Mouse (Mus musculus): ENCODE data around the gene Msi2. TPM values are rescaled to one million over a fixed set of nuclear protein-coding genes. Genes with fewer than 3 reads are reported as not detected.

Gene Msi2
- polyA plus RNA-seq, 1 experiment, result 36.4 TPM

DNA sequence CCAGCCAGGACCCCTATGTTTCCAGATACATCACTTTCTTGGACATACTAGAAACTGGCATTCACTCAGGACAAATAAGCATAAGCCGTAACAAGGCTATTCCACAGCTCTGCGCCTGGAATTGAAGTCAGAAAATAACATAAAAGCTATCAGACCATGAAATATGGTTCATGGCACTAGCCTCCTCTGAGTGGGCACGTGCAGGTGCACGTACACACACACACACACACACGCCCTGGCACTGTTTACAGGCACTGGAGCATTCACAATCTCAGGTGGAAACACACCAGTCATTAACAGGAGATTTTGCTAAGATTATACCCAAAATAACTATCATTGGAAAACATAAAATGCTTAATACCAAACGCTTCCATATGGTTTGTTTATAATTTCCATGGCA lies 81.4 kb downstream of the Msi2 start:
- no peak for DNase-seq (ENCODE audit: low read depth)

DNA sequence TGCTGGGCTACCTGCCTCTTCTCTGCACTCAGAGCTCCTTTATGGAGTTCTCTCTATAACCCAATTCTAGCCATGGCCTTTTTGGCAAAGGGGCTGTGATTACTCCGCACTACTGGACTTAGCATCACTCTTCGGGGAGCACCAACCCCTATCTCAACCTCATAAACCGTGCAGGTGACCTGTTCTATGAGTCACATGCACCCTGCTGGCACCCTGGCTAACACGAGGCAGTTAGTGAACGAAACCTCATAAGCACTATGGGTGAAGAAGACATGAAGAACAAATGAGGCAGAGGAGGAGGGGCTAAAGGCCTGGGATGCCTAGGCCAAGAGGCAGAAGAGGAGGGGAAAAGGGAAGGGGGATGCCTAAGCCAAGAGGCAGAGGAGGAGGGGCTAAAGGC lies 82.0 kb downstream of the Msi2 start:
- no peak for DNase-seq (ENCODE audit: low read depth)

DNA sequence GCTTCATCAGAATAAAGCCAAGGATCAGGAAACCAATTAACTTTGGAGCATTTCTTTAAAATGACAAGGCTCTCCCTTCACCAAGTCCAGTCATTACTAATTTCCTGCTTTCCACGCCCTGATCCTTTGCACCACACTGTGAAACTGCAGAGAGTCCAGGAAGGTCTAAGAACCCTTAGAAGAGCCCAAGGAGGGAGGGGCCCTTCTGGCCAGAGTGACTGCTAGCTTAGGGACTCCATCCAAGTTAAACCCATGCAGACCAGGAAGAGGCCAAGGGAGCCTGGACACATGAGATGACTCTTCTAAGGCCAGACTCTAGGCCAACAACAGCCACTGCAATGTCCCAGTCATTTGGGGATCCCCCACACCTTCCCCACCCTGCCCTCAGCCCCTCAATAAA lies 83.7 kb downstream of the Msi2 start:
- no peak for DNase-seq (ENCODE audit: low read depth)

DNA sequence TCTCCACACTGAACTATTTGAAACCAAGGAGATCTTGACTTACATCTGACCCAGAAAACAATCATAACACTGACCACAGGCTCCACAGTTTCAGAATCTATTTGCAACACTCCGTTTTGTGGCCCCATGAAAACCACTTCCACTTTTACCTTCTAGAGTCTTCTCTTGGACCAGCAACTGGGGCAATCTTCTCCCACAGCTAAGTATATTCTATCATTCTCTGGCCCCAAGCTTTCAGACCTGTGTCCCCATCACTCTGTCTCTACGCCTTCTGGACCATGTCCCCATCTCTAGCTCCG lies 86.4 kb downstream of the Msi2 start:
- no peak for DNase-seq (ENCODE audit: low read depth)

DNA sequence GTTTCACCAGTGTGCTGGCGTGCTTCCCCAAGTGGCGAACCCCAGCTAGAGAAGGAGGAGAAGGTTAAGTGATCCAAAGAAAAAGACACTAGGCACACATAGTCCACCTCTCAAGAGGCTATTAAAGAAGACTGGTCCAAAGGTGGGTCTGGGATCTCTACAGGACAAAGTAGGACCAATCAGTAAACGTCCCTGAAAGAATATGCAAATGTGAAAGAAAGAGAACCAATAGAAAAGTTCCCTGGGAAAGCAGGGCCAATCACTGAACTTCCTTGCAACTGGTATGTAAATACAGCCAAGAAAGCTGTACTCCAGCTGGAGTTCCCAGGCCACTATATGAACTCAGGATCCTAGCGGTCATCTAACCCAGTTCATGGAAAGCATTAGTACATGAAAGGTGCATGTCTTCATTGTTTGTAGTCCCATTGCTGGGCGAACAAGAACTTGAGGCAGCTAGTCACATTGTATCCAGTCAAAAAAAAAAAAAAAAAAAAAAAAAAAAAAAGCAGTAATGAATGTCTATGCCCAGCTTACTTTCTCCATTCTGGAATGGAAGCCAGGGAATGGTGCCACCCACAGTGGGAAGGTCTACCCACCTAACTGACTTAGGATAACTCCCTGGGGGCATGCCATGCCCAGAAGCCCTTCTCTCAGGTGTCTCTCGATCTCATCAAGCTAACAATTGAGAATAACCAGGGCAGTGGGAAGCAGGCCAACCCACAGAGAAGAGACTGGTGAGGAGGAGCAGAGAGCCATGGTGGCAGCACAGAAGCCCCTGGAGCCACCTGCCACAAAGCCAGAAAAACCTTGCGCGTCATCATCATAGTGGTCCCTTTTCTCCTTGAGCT lies 87.0 kb downstream of the Msi2 start:
- DNase-seq (ENCODE audit: low read depth), result no peak

DNA sequence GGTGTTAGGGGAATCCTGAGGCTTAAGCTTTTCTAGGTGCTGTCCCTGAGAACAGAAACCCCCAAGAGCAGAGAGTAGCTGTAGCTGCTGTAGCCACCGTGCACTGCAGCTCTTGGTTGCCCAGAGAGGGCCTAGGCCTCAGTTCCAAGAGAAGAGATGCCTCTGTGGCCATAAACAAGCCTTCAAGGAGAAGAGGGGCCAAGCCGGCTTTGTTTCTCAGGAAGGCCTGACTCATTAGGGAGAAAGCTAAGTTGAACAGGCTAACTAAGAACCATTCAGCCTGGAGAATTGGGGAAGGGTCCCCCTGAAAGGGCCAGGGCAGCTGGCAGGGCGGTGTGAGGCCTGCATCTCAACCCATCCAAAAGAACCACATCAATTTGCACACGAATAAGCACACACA lies 88.7 kb downstream of the Msi2 start:
- DNase-seq (ENCODE audit: low read depth), result no peak

DNA sequence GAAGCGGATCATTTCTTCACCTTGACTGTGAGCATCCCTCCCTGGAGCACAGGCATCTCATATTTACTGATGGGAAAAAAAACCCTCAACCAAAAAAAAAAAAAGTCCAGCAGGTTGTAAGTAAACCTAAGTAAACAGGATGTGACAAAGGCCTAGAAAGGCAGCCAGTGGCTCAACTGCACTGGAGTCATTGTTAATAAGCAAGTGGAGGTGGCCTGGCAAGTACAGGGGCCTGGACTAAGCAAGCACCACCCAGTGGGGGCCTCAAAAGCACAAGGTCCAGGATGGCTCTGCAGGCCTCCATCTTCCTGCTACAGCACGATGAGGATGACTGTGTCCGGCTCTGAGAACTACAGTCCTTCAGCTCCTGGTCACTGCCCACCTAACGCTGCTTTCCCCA lies 89.1 kb downstream of the Msi2 start:
- DNase-seq (ENCODE audit: low read depth), result no peak

DNA sequence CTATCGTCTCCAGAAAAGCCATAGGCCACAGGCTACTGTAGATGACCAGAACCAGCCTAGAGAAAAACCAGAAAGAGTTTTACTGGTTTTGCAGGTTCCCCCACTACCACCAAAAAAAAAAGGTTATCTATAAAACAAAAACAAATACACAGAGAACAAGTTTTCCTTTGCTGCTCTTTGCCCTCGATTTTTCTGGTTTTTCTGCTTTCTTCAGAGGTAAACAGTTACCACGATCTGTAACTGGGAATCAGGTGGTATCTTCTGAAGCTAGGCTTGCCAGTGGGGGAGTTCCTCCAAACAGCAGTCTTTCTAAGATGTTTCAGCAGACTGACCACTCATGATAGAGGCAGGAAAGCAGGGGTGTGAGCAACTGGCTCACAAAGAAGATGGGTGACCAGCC lies 89.6 kb downstream of the Msi2 start:
- DNase-seq (ENCODE audit: low read depth), result no peak

DNA sequence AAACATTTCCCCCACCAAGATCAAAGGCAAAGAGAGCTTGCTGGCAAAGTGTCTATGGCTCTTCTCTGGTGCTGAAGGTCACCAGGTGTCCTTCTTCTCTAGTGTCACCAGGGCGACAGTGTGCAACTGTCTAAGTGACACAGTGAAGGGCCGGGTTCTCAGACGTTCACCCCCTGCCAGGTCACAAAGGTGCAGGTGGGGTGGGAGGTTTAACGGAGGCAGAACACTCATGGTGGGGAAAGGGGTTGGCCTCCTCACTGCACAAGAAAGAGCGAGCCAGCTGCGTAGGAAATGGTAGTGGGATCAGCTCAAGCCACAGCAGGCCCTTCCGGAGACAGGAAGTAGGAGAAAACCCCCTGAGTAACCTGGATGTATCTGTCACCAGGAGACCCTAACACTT lies 91.0 kb downstream of the Msi2 start:
- no peak for DNase-seq (ENCODE audit: low read depth)

DNA sequence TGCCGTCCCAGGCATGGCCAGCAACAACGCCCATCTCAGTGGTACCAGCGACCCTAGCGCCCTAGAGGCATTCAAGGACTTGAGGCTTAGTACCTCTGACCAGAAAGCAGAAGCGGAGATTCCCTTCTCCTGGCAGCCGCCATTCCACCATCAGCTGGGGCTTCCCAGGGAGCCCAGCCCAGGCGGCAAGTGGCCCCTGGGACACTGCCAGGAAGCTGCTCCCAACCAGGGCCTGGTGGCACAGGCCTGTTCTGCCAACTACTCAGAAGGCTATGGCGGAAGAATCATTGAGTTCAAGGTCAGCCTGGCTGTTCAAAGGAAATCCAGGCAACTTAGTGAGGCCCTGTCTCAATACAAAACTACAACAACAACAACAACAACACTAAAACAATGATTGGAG lies 91.7 kb downstream of the Msi2 start:
- no peak for DNase-seq (ENCODE audit: low read depth)

DNA sequence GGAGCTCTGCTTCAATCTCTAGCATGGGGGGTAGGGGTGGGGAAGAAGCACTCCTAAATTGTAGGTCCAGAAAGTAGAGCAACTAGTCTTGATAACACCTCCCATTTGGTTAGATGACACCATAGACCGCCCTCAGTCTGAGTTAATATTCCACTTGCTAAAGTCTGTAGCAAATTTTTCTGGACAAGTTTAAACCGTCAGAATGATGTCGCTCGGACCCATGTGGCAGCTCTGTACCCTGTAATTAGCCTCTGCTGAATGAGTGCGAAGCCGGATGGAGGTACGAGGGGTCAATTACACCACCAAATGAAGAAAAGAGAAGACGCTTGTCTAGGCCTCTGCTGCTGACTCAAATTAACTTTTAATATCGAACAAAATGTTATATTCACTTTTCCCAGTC lies 92.3 kb downstream of the Msi2 start:
- DNase-seq (ENCODE audit: low read depth), result no peak

DNA sequence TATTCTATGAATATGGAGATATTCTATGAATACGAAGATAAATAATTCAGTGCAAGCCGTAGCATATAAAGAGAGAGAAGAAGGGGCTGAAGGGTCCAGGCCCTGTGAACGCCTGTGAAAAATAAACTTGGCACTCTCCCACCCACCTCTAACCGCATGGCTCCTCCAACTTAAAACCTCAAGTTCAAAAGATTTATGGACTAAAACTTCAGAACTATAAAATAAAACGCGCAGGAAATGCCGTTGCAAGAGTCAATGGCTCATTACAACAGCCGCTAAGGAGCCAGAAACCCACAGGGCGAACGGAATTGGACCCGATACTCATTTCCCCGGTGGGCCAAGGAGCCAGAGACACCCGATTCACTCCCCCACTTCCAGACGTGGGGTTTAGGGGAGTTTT lies 93.2 kb downstream of the Msi2 start:
- DNase-seq (ENCODE audit: low read depth), result no peak

DNA sequence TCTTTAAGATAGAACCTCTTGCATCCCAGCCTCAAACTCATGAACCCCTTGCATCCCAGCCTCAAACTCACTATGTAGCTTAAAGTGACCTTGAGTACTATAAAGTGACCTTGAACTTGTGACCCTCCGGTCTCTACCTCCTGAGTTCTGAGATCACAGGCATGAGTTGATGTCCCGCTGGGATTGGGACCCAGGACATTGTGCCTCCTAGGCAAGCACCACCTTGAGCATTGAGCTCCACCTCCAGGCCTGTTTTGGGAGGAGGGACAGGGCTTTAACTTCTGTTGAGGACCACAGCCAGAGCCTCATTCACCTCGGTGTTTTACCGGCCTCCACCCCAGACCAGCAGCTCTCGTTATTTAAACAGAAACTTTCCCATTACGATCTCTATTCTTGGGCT lies 93.7 kb downstream of the Msi2 start:
- no peak for DNase-seq (ENCODE audit: low read depth)

DNA sequence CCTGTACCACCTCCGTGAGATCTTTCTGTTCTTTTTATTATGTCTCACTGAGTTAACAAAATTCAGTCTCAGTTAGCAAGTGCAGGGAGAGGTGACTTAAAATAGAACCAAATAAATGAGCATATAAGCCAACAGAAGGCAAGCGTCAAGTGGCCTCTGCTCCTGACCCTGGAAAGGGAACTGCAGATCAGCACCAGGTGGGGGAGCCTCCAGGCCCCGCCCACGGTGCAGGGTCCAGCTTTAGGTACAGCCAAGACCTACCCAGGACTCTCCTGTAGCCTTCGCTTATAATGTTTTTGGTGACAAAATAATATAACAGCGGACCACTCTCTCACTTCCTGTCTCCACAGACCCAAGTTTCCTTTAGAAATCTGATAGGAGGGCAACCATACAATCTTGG lies 94.6 kb downstream of the Msi2 start:
- no peak for DNase-seq (ENCODE audit: low read depth)

DNA sequence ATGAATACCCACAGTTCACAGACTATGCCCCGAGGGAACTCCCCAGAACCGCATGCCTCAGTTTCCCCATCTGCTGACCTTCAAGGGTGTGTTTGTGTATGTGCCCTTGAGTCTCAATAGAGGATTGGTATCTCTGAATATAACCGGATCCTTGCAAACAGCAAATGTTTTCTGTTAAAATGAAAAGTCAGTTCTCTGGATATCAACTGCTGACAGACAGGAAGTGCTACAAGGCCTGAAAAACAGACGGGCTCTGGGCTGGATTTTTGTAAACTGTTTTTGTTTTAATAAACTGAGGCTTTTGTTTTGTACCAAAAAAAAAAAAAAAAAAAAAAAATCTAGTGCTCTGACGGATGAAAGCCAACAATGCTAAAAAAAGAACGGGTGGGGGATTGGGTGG lies 95.8 kb downstream of the Msi2 start:
- DNase-seq (ENCODE audit: low read depth), result no peak

DNA sequence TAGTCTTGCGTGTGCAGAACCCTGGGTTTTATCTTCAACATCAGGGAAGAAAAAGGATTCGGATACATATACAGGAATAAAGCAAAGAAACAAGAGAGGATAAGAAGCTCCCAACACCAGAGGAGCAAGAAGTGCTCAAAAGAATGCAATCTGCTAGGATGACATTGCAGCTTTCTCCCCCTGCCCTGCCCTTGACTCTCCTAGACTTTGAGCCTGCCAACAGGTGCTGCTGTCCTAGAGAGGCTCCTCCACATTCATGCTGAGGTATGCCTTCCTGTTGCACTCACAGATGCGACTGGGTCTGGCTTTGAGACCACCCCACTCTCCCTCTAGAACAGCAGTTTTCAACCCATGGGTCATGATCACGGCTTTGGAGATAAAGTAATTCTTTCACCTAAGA lies 96.5 kb downstream of the Msi2 start:
- no peak for DNase-seq (ENCODE audit: low read depth)

DNA sequence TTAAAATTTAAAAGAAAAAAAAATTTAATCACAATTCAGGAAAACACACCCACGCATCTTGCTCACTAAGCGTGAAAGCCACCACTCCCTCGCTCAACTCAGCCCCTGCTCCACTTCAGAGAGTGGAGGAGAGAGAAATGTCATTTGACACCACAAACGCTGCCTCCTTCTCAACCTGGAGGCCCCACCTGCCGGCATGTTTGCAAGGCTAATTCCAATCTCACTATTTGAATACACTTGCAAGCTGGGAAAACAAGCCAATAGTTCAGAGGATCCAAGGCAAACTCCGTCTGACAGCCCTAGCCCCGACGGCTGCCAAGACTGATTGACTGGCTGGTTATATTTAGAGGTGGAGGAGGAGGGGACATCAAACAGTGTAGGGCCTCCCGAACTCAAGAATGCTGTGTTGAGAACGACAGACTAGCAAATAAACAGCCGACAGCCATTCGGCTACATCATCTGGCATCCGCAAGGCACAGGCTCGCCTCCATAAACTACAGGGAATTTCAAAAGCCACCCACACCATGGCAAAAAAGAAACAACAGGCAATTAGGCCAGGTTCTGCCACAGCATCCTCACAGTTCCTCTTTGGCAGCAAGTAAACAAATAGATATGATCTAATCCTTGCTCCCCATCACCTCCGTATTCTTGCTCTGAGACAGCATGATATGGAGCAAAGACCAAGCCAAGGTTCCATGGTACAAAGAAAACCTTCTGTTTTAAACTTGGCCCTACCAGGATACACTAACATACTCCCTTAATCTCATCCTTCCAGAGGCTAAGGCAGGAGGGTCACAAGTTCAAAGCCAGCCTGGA lies 97.9 kb downstream of the Msi2 start:
- DNase-seq (ENCODE audit: low read depth), result no peak

DNA sequence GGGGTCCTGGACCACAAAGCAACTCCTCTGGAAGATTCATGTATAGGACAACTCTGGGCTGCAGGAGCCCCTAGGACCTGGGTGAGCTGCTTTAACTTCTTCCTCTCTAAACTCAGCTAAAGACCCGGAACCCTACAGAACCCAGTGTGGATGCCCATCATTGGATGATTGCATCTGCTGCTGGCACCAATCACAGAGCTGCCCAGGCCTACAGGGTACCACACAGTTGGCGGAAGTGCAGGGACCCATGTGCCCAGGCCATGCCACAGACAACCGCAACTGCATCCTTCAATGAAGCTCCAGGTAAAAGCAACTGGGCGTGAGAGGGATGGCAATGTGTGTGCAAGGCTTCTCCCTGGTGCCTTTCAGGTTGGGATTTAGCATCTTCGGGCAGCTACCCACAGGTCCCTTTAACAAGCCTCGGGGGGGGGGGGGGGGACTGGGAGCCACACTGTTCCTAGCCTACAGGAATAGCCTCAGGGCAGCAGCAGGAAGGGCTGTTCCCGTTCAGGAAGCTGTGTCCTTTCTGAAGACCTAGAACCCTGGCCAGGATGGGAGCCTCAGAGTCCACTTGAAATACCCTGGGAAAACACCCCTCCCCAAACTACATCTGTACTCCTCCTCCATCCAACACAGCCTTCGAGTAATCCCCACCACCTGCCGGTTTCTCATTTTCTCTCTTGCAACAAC lies 98.7 kb downstream of the Msi2 start:
- DNase-seq (ENCODE audit: low read depth), result no peak

DNA sequence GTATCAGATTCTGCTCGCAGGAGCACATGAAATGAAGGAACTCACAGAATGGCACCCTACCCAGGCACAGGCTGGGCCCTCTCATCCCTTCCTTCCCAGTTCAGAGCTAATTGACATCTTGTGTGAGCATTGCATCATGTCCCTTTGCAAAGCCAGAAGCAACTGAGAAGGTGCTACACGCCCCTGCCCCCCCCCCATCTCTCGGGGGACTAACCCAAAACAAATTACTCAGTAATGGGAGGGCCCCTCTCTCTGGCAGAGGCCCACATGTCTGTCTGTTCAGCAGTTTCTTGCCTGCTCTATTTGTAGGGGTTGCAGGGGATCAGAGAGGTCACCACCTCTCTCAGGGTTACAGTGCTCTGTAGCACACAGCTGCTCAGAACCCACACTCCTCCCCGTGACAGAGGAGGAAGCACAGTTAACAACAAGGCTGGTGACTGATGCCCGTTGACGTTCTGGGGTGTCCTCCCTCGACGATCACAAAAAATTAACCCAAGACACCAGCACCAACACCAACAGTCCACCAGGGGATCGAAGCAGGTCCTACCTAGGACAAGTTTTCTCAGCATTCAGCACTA lies 99.5 kb downstream of the Msi2 start:
- no peak for DNase-seq (ENCODE audit: low read depth)

DNA sequence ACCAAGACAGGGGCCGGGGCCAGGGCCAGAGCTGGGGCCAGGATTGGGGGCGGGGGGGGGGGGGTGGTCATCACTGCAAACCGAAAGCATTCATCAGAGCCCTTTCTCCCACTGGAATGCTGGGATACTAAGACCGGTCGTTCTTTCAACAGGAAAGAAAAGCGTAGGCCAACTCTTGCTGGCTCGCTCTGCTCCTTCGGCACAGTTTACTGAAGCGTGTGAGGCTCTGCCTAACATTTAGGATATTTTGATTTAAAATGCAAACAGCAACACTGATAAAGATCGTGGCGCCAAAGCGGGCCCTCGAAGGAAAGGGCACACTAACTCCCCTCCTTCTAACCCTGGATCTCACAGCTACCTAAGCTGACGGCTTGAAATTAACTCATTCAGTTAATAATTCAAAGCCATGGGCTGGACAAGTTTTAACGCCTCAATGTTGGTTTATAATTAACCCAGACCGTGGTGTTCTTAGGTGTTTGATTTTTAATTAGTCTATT lies 100.3 kb downstream of the Msi2 start:
- no peak for DNase-seq (ENCODE audit: low read depth)

DNA sequence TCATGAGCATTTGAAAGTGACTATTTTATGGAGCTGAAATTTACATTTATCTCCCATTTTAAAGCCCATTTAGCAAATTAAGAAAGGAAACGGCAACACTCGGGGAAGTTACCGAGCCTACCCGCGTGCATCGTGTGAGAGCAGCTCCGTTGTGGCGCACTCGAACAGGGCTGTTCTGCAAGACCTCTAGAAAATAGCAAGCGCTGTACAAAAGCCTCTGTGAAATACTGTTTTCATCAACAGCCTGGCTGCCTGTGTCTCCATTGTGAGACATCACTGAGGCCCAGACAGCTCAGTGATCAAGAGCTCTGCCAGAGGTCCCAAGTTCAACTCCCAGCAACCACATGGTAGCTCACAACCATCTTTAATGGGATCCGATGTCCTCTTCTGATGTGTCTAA lies 100.9 kb downstream of the Msi2 start:
- no peak for DNase-seq (ENCODE audit: low read depth)

DNA sequence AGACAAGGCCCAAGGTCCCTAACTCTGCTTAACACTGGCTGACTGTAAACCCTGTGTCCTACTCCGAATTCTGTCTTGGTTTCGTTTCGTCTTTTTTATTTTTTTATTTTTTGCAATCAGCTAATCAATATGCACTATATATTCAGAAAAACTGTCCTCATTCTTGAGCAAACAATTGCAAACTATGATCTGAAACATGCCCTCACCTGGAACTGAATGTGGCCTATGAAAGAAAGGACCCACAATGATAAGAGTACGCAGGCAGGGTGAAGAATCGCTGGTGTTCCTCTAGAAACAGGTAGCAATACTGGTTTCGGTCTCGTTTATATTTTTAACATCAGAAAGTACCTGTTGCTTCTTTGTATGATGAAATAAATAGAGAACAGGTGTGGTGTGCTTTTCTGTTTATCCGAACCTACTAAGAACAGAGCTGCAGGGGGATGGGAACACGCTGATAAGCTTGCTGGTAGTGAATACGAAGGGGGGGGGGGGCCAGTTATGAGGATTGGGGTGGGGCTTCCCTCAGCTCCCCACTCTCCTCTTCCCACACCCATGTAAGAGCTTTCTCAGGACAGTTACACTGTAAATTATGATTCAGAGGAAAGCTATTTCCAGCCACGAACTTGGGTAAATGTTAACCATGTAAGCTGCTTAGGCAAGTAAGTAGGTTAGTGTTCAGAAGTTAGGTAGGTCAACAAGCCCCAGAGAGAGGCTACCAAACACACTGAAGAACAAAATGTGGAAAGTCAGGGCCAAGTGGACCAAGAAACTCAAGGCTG lies 103.6 kb downstream of the Msi2 start:
- no peak for DNase-seq (ENCODE audit: low read depth)
